Mouse (Mus musculus) stomach, postnatal 0 days (tissue): ENCODE results near the gene Gm45261. TPM values are rescaled to one million over a fixed set of nuclear protein-coding genes. Genes with fewer than 3 reads are reported as not detected.

Experiments used
- ATAC-seq: fragments of 200-750 bp; cut with Nextera tagmentation; 2 replicates; pipeline ENCODE4 v1.8.0; 2017; ENCODE audit not compliant: low FRiP score, low TSS enrichment
- DNase-seq: peaks from one replicate; pipeline ENCODE4 v3.0.0-alpha.2; 2016; ENCODE audit warnings: low spot score
- H3K27ac ChIP-seq: fragments of 300-500 bp; sonication (generic); replicated peaks from 2 replicates; pipeline ENCODE4 v1.5.1; 2014; ENCODE audit warnings: mild to moderate bottlenecking, control low read depth
- H3K27me3 ChIP-seq: fragments of 300-500 bp; sonication (generic); 2 replicates; pipeline ENCODE4 v1.6.1; 2014; ENCODE audit warnings: low read length; ENCODE audit not compliant: control insufficient read depth, insufficient read depth
- H3K36me3 ChIP-seq: fragments of 300-500 bp; sonication (generic); 2 replicates; pipeline ENCODE4 v1.6.1; 2014; ENCODE audit warnings: low read length, mixed read lengths; ENCODE audit not compliant: control insufficient read depth, insufficient read depth
- H3K4me1 ChIP-seq: fragments of 300-500 bp; sonication (generic); replicated peaks from 2 replicates; pipeline ENCODE4 v1.6.1; 2014; ENCODE audit warnings: antibody characterized with exemption; ENCODE audit not compliant: control insufficient read depth, insufficient read depth
- H3K4me2 ChIP-seq: fragments of 300-500 bp; sonication (generic); replicated peaks from 2 replicates; pipeline ENCODE4 v1.6.1; 2014; ENCODE audit warnings: low read depth, mild to moderate bottlenecking, control low read depth, moderate library complexity
- H3K4me3 ChIP-seq: fragments of 300-500 bp; sonication (generic); 2 replicates; pipeline ENCODE4 v1.5.1; 2014; ENCODE audit warnings: low read depth, low read length, control low read depth
- H3K9ac ChIP-seq: fragments of 300-500 bp; sonication (generic); 2 replicates; pipeline ENCODE4 v1.6.1; 2014; ENCODE audit warnings: mild to moderate bottlenecking, low read length, control low read depth, mixed read lengths
- H3K9me3 ChIP-seq: fragments of 300-500 bp; sonication (generic); 2 replicates; pipeline ENCODE4 v1.6.1; 2016; ENCODE audit warnings: low read length; ENCODE audit not compliant: control insufficient read depth
- CTCF ChIP-seq: IDR thresholded peaks from 2 replicates; pipeline ENCODE4 v1.5.1; 2016; ENCODE audit warnings: antibody characterized with exemption, low read depth, mild to moderate bottlenecking, moderate library complexity
- EP300 ChIP-seq: optimal IDR thresholded peaks from 2 replicates; pipeline ENCODE3; 2016; ENCODE audit warnings: antibody characterized with exemption
- WGBS: fragments of 180-500 bp; shearing (Covaris S2); extraction: QIAGEN DNeasy Blood & Tissue Kit; methylation state at CpG from one replicate; pipeline ENCODE4 v1.1.7; 2014; 5-methylcytosine and 5-hydroxymethylcytosine counted together
- polyA plus RNA-seq: library from polyadenylated mRNA; unstranded; fragments of >200 nt; fragmentation: Nextera tagmentation; extraction: Ambion mirVana; gene quantifications from 2 replicates; pipeline ENCODE4 v1.2.1, GENCODE M21; 2015

Gene Gm45261
- polyA plus RNA-seq, 1 experiment from 2014 or later: not detected

- Histone ChIP-seq H3K9ac (no peak overlapping the region), H3K27me3 (no peaks in the 10 kb centered on the region), H3K4me3 (no peak overlapping the region), H3K9me3 (no peaks in the 10 kb centered on the region), H3K4me1 (no peaks in the 10 kb centered on the region), H3K36me3 (no peaks in the 10 kb centered on the region), H3K27ac (no peak overlapping the region), H3K4me2 (no peak overlapping the region)
- TF ChIP-seq EP300 (no peak), CTCF (no peak)
- DNase-seq (no peak), ATAC-seq (no peak)
- WGBS: 62% methylated on average over 5 of the region's 5 CpGs
Measured at GRCm38 (mm10) chr1:80483419-80483818, 22.2 kb upstream of the Gm45261 start.

- 70% methylated on average over 1 of the region's 1 CpGs for WGBS
- Histone ChIP-seq H3K4me3 (no peak overlapping the region), H3K27ac (no peak overlapping the region), H3K4me2 (no peak overlapping the region), H3K36me3 (no peaks in the 10 kb centered on the region), H3K9me3 (no peaks in the 10 kb centered on the region), H3K9ac (no peak overlapping the region), H3K27me3 (no peaks in the 10 kb centered on the region), H3K4me1 (no peaks in the 10 kb centered on the region)
- ATAC-seq: no peak
- DNase-seq: no peak
- TF ChIP-seq CTCF (no peak), EP300 (no peak)
Measured at GRCm38 (mm10) chr1:80474942-80475341, 13.7 kb upstream of the Gm45261 start.

GRCm38 (mm10) chr1:80472395-80472794 is 11.1 kb upstream of the Gm45261 start:
- Histone ChIP-seq H3K27ac (no peak overlapping the region), H3K4me2 (no peak overlapping the region), H3K4me3 (no peak overlapping the region), H3K27me3 (no peaks in the 10 kb centered on the region), H3K36me3 (no peaks in the 10 kb centered on the region), H3K9ac (no peak overlapping the region), H3K4me1 (no peaks in the 10 kb centered on the region), H3K9me3 (no peaks in the 10 kb centered on the region)
- 90% methylated on average over 1 of the region's 1 CpGs for WGBS
- no peak for TF ChIP-seq EP300
- TF ChIP-seq CTCF: no peak
- no peak for ATAC-seq
- DNase-seq: no peak

GRCm38 (mm10) chr1:80459923-80460322 is 1.3 kb downstream of the Gm45261 start:
- H3K9me3 ChIP-seq: no peaks in the 10 kb centered on the region
- no peak for TF ChIP-seq CTCF
- TF ChIP-seq EP300: no peak
- no peaks in the 10 kb centered on the region for H3K36me3 ChIP-seq
- no peak overlapping the region for H3K4me3 ChIP-seq
- H3K4me2 ChIP-seq: no peak overlapping the region
- WGBS: 80% methylated on average over 1 of the region's 1 CpGs
- no peaks in the 10 kb centered on the region for H3K27me3 ChIP-seq
- ATAC-seq (no peak), DNase-seq (no peak)
- H3K9ac ChIP-seq: no peak overlapping the region
- no peak overlapping the region for H3K27ac ChIP-seq
- H3K4me1 ChIP-seq: no peaks in the 10 kb centered on the region

GRCm38 (mm10) chr1:80459477-80459876 is 1.8 kb downstream of the Gm45261 start:
- ATAC-seq: no peak
- TF ChIP-seq EP300 (no peak), CTCF (no peak)
- Histone ChIP-seq H3K27ac (no peak overlapping the region), H3K4me2 (no peak overlapping the region), H3K36me3 (no peaks in the 10 kb centered on the region), H3K4me1 (no peaks in the 10 kb centered on the region), H3K9ac (no peak overlapping the region), H3K27me3 (no peaks in the 10 kb centered on the region), H3K4me3 (no peak overlapping the region), H3K9me3 (no peaks in the 10 kb centered on the region)
- no peak for DNase-seq

- Histone ChIP-seq H3K4me2 (no peak overlapping the region), H3K27ac (no peak overlapping the region), H3K36me3 (no peaks in the 10 kb centered on the region), H3K9ac (no peak overlapping the region), H3K27me3 (no peaks in the 10 kb centered on the region), H3K4me1 (no peaks in the 10 kb centered on the region), H3K4me3 (no peak overlapping the region), H3K9me3 (no peaks in the 10 kb centered on the region)
- DNase-seq (no peak), ATAC-seq (no peak)
- WGBS: 60% methylated on average over 2 of the region's 2 CpGs
- TF ChIP-seq EP300 (no peak), CTCF (no peak)
Measured at GRCm38 (mm10) chr1:80453971-80454370, 7.3 kb downstream of the Gm45261 start.
